Mouse (Mus musculus) bone marrow, adult 2 months (tissue): ENCODE data around the gene Kifc5b. TPM values are rescaled to one million over a fixed set of nuclear protein-coding genes. Genes with fewer than 3 reads are reported as not detected.

Experiments used
- H3K27ac ChIP-seq: fragments of 200-500 bp; 2 replicates; pipeline ENCODE4 v1.5.1; 2012; ENCODE audit warnings: low read depth, mild to moderate bottlenecking, control low read depth, inconsistent platforms, low read length; ENCODE audit not compliant: control insufficient read depth, poor library complexity, insufficient read depth
- H3K4me1 ChIP-seq: fragments of 200-500 bp; 2 replicates; pipeline ENCODE4 v1.6.1; 2011; ENCODE audit warnings: low read length; ENCODE audit not compliant: control insufficient read depth, insufficient read depth
- H3K4me3 ChIP-seq: fragments of 200-500 bp; replicated peaks from 2 replicates; pipeline ENCODE3; 2011; ENCODE audit warnings: mild to moderate bottlenecking, low read depth, low read length, control low read depth; ENCODE audit not compliant: control insufficient read depth
- CTCF ChIP-seq: fragments of 200-500 bp; IDR thresholded peaks from 2 replicates; pipeline ENCODE4 v1.5.1; 2011; ENCODE audit warnings: low read length, control low read depth; ENCODE audit not compliant: control insufficient read depth, insufficient read depth
- POLR2A ChIP-seq: fragments of 200-500 bp; IDR thresholded peaks from 2 replicates; pipeline ENCODE4 v1.6.1; 2011; ENCODE audit warnings: low read depth, mild to moderate bottlenecking, control low read depth, low read length, borderline replicate concordance; ENCODE audit not compliant: control insufficient read depth
- WGBS: fragments of 180-500 bp; shearing (Covaris S2); methylation state at CpG from one replicate; pipeline ENCODE4 v1.1.7; 2018; 5-methylcytosine and 5-hydroxymethylcytosine counted together
- polyA plus RNA-seq: library from polyadenylated mRNA; stranded (reverse); fragments of >200 nt; gene quantifications from 2 replicates; pipeline ENCODE4 v1.2.4, GENCODE M21; 2011; ENCODE audit warnings: low replicate concordance; ENCODE audit not compliant: missing spikeins, insufficient read depth, insufficient read length

Gene Kifc5b
- polyA plus RNA-seq, 1 experiment, result 50.8 TPM

DNA sequence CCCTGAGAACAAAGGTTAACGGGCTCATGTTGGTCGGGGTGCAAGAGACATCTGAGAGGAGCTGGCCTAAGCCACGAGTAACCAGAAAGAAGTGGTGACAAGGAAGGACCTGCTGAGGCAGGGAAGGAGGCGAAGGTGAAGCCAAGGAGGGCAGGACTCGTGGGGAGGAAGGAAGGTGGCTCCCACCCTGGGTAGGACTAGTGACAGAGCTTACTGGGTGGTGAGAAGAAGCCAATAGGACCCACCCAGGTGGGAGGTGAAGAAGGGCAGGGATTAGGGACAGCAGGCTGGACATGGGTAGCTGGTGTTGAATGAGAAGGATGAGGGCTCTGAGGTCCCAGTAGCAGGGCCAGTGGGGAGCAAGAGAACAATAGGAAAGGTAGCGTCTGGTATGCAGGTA, 36.3 kb downstream of the Kifc5b start:
- no peak overlapping the region for H3K27ac ChIP-seq
- no peak for TF ChIP-seq POLR2A
- no peak for TF ChIP-seq CTCF
- WGBS, result 66% methylated on average over 6 of the region's 6 CpGs
- no peak overlapping the region for H3K4me3 ChIP-seq
- H3K4me1 ChIP-seq, result peaks cover 1% of the 10 kb centered on the region; the same call in 1 of the 2 replicates

GRCm38 (mm10) chr17:26953726-26954125, 36.8 kb downstream of the Kifc5b start:
- H3K27ac ChIP-seq, result no peak overlapping the region
- H3K4me3 ChIP-seq, result no peak overlapping the region
- 60% methylated on average over 16 of the region's 16 CpGs for WGBS
- TF ChIP-seq CTCF (no peak), POLR2A (no peak)
- H3K4me1 ChIP-seq, result peaks cover 1% of the 10 kb centered on the region; the same call in 1 of the 2 replicates

DNA sequence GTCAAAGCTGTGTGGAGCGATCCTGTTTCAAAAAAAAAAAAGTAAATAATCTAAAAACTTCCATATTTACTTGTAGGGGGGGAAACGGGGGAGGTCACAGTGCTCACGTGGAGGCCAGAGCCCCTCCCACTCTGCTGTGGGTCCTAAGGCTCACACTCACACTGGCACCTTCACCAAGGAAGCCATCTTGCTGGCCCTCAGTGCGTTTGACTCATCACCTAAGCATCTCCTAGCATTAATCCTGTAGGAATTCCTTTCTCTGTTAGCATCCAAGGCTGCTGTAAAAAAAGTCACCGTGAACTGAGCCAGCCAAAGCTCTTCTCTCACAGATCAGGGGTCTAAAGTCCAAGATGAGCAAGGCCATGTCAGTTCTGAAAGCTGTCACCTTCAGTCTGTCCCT, 39.4 kb downstream of the Kifc5b start:
- Histone ChIP-seq H3K4me3 (no peak overlapping the region), H3K4me1 (no peaks in the 10 kb centered on the region; the same call in 1 of the 2 replicates), H3K27ac (peak overlapping the region; percentile 59; the same call in 1 of the 2 replicates)
- WGBS, result 73% methylated on average over 5 of the region's 5 CpGs
- no peak for TF ChIP-seq POLR2A
- TF ChIP-seq CTCF, result no peak

DNA sequence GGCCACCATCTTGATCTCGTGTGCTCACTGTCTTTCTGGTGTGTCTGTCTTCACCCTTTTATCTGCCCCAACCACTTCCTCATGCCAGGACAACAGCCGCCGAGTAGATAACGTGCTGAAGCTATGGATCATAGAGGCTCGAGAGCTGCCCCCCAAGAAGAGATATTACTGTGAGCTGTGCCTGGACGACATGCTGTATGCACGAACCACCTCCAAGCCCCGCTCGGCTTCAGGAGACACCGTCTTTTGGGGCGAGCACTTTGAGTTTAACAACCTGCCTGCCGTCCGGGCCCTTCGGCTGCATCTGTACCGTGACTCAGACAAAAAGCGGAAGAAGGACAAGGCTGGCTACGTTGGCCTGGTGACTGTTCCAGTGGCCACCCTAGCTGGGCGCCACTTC, 40.0 kb downstream of the Kifc5b start:
- H3K4me3 ChIP-seq, result peak overlapping the region; percentile 39
- TF ChIP-seq CTCF (no peak), POLR2A (no peak)
- peak overlapping the region; percentile 59 for H3K27ac ChIP-seq
- WGBS, result 60% methylated on average over 18 of the region's 18 CpGs
- no peaks in the 10 kb centered on the region; the same call in 1 of the 2 replicates for H3K4me1 ChIP-seq

DNA sequence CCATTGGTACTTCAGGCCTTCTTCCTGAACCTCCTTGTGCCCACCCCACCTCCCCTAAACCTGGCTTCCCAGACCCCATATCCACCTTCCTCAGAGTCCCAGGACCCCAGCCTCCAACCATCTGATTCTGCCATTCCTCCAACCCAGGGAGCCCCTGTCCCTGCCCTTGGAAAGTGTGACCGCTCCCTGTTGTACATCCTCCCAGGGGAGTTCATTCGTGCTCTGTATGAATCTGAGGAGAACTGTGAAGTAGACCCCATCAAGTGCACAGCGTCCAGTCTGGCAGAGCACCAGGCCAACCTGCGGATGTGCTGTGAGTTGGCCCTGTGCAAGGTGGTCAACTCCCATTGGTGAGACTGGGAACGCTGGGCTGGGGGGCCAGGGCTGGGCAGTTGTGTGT, 41.0 kb downstream of the Kifc5b start:
- Histone ChIP-seq H3K27ac (no peak overlapping the region), H3K4me3 (no peak overlapping the region), H3K4me1 (no peaks in the 10 kb centered on the region; the same call in 1 of the 2 replicates)
- TF ChIP-seq POLR2A, result no peak
- TF ChIP-seq CTCF, result no peak
- 93% methylated on average over 5 of the region's 5 CpGs for WGBS

- no peak overlapping the region for H3K27ac ChIP-seq
- WGBS, result 72% methylated on average over 5 of the region's 5 CpGs
- no peak for TF ChIP-seq CTCF
- TF ChIP-seq POLR2A, result no peak
- no peaks in the 10 kb centered on the region; the same call in 1 of the 2 replicates for H3K4me1 ChIP-seq
- H3K4me3 ChIP-seq, result no peak overlapping the region
Observed at GRCm38 (mm10) chr17:26958880-26959279, 42.0 kb downstream of the Kifc5b start.

- no peaks in the 10 kb centered on the region; the same call in 1 of the 2 replicates for H3K4me1 ChIP-seq
- WGBS, result 90% methylated on average over 4 of the region's 4 CpGs
- H3K27ac ChIP-seq, result no peak overlapping the region
- TF ChIP-seq CTCF (no peak), POLR2A (no peak)
- no peak overlapping the region for H3K4me3 ChIP-seq
Observed at GRCm38 (mm10) chr17:26959815-26960214, 42.9 kb downstream of the Kifc5b start.

DNA sequence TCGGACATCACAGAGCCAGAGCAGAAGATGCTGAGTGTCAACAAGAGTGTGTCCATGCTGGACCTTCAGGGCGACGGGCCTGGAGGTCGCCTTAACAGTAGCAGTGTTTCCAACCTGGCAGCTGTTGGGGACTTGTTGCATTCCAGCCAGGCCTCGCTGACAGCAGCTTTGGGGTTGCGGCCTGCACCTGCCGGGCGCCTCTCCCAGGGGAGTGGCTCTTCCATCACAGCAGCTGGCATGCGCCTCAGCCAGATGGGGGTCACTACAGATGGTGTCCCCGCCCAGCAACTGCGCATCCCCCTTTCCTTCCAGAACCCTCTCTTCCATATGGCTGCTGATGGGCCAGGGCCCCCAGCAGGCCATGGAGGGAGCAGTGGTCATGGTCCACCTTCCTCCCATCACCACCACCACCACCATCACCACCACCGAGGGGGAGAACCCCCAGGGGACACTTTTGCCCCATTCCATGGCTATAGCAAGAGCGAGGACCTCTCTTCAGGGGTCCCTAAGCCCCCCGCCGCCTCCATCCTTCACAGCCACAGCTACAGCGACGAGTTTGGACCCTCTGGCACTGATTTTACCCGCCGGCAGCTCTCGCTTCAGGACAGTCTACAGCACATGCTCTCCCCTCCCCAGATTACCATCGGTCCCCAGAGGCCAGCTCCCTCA, 44.8 kb downstream of the Kifc5b start:
- TF ChIP-seq CTCF (no peak), POLR2A (no peak)
- no peak overlapping the region for H3K27ac ChIP-seq
- H3K4me3 ChIP-seq, result no peak overlapping the region
- no peaks in the 10 kb centered on the region for H3K4me1 ChIP-seq
- WGBS, result 91% methylated on average over 21 of the region's 21 CpGs

DNA sequence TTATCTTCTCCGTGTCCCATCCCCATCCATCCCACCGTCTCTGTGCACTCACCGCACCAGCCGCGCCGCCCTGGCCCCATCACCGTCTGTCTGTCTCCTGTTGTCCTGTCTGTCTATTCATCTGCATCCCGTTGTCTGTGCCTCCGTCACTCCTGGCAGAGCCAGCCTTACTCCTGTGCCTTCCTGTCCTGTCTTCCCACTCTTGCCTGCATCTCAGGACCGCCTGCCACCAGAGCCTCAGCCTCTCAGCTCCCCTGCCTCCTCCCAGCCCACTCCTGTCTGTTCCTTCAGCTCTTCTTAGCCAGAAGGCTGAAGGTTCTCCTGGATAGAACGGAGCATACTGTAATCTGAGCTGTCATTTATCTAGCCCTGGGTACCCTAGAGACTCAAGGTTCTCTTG, 50.1 kb downstream of the Kifc5b start:
- no peak overlapping the region for H3K4me3 ChIP-seq
- H3K4me1 ChIP-seq, result no peaks in the 10 kb centered on the region
- WGBS, result 92% methylated on average over 11 of the region's 11 CpGs
- TF ChIP-seq POLR2A (no peak), CTCF (no peak)
- H3K27ac ChIP-seq, result no peak overlapping the region
